Mouse (Mus musculus) megakaryocyte, embryonic 14.5 days (primary cell): Measurements from ENCODE around the gene Pno1. TPM values are rescaled to one million over a fixed set of nuclear protein-coding genes. Genes with fewer than 3 reads are reported as not detected.
"Not testable (repeated sequence)": the region's sequence is repeated elsewhere in the genome, so short reads cannot be mapped to it uniquely, and the experiment has no call there.

Source experiments
- H3K27me3 ChIP-seq: replicated peaks from 2 replicates; pipeline ENCODE3; 2012; ENCODE audit warnings: inconsistent platforms
- H3K36me3 ChIP-seq: replicated peaks from 2 replicates; pipeline ENCODE3; 2012; ENCODE audit warnings: low read length, inconsistent platforms, mixed read lengths
- H3K4me1 ChIP-seq: 2 replicates; pipeline ENCODE4 v1.6.1; 2012; ENCODE audit warnings: inconsistent platforms
- H3K4me3 ChIP-seq: replicated peaks from 2 replicates; pipeline ENCODE3; 2012; ENCODE audit warnings: moderate library complexity, mild to moderate bottlenecking, inconsistent platforms
- H3K9me3 ChIP-seq: 2 replicates; pipeline ENCODE4 v1.6.1; 2012; ENCODE audit warnings: inconsistent platforms
- FLI1 ChIP-seq: IDR thresholded peaks from 2 replicates; pipeline ENCODE4 v1.6.1; 2012; ENCODE audit warnings: low read length, inconsistent platforms, mixed read lengths
- GATA1 ChIP-seq: IDR thresholded peaks from 3 replicates; pipeline ENCODE4 v1.6.1; 2012; ENCODE audit warnings: mixed read lengths, low read length, inconsistent platforms, borderline replicate concordance
- polyA plus RNA-seq: library from polyadenylated mRNA; stranded (reverse); fragments of >175 nt; gene quantifications from 2 replicates; pipeline ENCODE4 v1.2.3, GENCODE M21; 2012; ENCODE audit warnings: low replicate concordance; ENCODE audit not compliant: insufficient read depth

Pno1 gene
- 1.1 and 21.3 TPM in 2 replicates for polyA plus RNA-seq

DNA sequence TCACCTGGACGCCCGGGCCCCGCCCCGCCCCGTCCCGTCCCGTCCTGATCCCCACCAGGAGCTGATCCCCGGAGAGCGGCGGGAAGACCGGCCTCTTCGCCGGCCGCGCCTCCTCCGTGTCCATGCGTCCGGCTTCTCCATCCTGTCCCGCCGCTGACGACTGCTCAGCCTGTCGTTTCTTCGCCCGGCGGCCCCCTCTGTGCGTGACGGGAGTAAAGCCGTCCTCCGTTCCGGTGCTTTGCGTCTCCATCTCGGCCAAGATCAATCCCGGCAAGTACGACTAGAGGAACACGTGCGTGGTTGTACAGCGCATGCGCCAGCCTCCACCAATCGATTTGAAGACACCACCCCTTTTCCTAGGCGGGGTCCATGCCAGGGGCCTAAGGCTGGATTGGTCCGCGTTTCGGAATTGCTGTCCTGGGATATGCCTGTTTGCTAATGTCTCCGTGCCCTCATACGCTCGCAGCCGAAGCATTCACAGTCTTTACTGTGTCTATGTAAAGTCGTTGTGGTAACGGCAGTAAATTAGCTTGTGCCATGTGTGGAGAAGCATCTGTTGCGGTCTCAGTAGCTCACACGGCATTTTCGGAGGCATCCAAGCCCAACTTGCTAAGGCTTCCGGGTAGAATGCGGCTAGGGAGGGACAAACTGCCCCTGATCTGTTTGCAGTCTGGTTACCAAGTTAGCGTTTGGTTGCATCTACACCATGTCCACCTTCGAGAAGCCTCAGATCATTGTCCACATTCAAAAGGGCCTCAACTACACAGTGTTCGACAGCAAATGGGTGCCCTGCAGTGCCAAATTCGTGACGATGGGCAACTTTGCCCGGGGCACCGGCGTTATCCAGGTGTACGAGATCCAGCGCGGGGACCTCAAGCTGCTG, at the start of gene Pno1:
TSS of gene Pno1 (minus strand) at position 311 of the 883 bp plus-strand sequence.
- Histone ChIP-seq H3K36me3 (peaks cover 43% of the 10 kb centered on the region), H3K4me1 (peaks cover 47% of the 10 kb centered on the region), H3K27me3 (no peaks in the 10 kb centered on the region), H3K4me3 (peak within 1 kb of the TSS; percentile 97), H3K9me3 (no peaks in the 10 kb centered on the region)
- TF ChIP-seq GATA1 (no peak), FLI1 (no peak)

DNA sequence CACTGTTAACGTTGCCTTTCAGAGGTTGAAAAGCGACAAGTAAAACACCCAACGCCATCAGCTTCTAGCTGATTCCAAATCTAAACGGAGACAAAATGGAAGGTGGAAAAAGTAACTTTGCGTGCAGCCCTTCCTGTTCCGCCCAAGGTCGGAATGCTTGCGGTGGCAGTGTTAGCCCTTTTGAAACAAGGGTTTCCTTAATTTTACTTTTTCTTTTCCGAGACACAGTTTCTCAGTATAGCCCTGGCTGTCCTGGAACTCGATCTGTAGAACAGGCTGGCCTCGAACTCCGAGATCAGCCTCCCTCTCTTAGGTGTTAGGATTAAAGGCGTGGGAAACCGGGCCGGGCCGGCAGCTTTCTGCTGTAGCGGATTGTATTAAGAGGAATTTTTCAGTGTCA, 46.5 kb upstream of the Pno1 start:
- TF ChIP-seq FLI1 = no peak
- TF ChIP-seq GATA1 = no peak

DNA sequence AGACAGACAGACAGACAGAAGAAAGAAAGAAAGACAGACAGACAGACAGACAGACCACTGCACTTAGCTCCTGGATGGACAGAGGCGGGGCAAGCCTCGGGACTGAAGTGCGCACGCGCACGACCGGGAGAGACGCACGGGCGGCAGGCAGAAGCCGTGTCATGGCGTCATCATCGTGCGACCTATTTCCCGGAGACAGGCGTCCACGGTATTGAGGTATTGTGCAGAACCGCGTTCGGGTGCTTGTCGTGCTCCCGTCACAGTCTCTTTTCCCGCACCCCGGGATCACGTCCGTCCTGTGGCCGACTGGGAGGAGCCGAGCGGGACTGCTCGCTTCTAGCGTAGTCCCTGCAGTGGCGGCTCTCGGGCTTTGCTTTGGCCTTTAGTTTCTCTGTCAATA, 46.1 kb upstream of the Pno1 start, which contains the start of gene C1d:
TSS of gene C1d (plus strand) at position 137 of the 400 bp plus-strand sequence.
- Histone ChIP-seq H3K36me3 (peaks cover 8% of the 10 kb centered on the region), H3K4me3 (peak within 1 kb of the TSS; percentile 95), H3K4me1 (peaks cover 29% of the 10 kb centered on the region), H3K9me3 (no peaks in the 10 kb centered on the region), H3K27me3 (no peaks in the 10 kb centered on the region)
- no peak for TF ChIP-seq FLI1
- no peak for TF ChIP-seq GATA1

More for the DNA sequence above, 46.5 kb upstream of the Pno1 start:
- H3K4me3 ChIP-seq = peak overlapping the region; percentile 95
- no peaks in the 10 kb centered on the region for H3K9me3 ChIP-seq
- H3K36me3 ChIP-seq = peaks cover 12% of the 10 kb centered on the region
- H3K27me3 ChIP-seq = no peaks in the 10 kb centered on the region
- peaks cover 29% of the 10 kb centered on the region for H3K4me1 ChIP-seq

DNA sequence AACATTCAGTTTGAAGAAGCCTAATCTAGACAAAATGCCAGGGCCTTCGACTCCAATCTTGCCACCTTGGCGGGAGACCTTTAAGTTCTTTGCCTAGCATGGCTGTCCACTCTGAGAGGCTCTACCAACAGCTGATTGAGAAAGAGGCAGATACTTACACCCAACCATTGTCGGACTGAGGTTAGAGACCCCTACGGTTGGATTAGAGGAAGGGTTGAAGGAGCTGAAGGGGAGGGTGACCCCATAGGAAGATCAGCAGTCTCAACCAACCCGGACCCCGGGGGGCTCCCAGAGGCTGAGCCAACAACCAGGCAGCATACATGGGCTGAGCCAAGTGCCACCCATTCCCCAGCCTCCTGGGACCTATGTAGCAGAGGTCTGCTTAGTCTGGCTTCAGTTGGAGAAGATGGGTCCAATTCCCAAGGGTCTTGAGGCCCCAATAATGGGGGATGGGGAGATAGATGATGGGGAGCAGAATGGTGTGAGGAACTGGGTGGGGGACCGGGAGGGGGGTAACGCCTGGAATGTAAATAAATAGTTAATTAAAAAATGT, 45.5 kb upstream of the Pno1 start:
- H3K4me1 ChIP-seq = peaks cover 29% of the 10 kb centered on the region
- H3K36me3 ChIP-seq = peaks cover 4% of the 10 kb centered on the region
- H3K27me3 ChIP-seq = no peaks in the 10 kb centered on the region
- H3K4me3 ChIP-seq = peak overlapping the region; percentile 95
- TF ChIP-seq GATA1 (no peak), FLI1 (no peak)
- H3K9me3 ChIP-seq = no peaks in the 10 kb centered on the region

- no peaks in the 10 kb centered on the region for H3K9me3 ChIP-seq
- no peak overlapping the region for H3K4me3 ChIP-seq
- peaks cover 4% of the 10 kb centered on the region for H3K36me3 ChIP-seq
- peaks cover 11% of the 10 kb centered on the region for H3K4me1 ChIP-seq
- TF ChIP-seq GATA1 (no peak), FLI1 (no peak)
- no peaks in the 10 kb centered on the region for H3K27me3 ChIP-seq
Observed at GRCm38 (mm10) chr11:17248715-17249114, 37.3 kb upstream of the Pno1 start.

DNA sequence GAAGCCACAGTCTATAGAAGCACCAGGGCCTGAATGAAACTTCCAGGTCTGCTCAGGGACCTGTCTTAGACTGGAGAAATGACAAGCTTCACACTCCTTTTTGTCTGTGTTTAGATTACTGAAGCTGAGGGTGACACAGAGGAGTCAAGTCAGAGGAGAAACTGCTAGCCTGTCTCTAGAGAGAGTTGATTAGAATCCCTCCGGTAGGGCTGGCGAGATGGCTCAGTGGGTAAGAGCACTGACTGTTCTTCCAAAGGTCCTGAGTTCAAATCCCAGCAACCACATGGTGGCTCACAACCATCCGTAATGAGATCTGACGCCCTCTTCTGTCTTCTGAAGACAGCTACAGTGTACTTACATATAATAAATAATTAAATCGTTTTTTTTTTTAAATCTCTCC, 27.2 kb upstream of the Pno1 start:
- not testable (repeated sequence) for H3K27me3 ChIP-seq, H3K9me3 ChIP-seq
- H3K36me3 ChIP-seq = peaks cover 21% of the 10 kb centered on the region

DNA sequence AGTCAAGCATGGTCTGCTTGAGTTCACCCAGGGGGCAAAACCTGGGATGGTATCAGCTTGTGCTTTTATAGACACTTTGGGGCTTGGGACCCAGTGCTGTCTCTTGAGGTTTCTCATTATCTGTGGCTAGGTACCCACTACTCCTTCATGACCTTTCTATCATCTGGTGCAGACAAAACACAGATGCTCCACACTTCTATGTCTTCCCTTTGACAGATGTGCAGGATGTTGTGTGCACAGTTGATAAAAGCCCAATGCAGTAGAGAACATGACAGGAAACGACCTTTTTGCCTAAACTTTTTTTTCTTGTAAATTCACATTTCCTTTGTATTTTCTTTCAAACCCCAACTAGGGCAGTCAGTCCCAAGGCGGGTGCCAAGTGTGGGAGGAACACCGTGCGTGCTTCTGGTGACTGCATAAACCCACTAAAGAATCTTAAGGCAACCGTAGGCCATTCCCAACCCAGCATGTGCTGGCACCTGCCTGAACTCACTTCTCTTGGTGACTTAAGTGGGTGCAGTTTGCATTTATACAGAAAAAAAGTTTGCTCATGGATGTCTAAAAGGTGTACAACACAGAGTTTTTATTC, 25.2 kb upstream of the Pno1 start:
- peak; percentile 17; the same call in 1 of the 3 replicates for TF ChIP-seq GATA1
- no peak for TF ChIP-seq FLI1
- H3K4me3 ChIP-seq = peak overlapping the region; percentile 71
- peaks cover 51% of the 10 kb centered on the region for H3K4me1 ChIP-seq
- no peaks in the 10 kb centered on the region for H3K9me3 ChIP-seq
- peaks cover 39% of the 10 kb centered on the region for H3K36me3 ChIP-seq
- no peaks in the 10 kb centered on the region for H3K27me3 ChIP-seq

More for the DNA sequence above, 27.2 kb upstream of the Pno1 start:
- peaks cover 43% of the 10 kb centered on the region for H3K4me1 ChIP-seq
- not testable (repeated sequence) for H3K4me3 ChIP-seq

DNA sequence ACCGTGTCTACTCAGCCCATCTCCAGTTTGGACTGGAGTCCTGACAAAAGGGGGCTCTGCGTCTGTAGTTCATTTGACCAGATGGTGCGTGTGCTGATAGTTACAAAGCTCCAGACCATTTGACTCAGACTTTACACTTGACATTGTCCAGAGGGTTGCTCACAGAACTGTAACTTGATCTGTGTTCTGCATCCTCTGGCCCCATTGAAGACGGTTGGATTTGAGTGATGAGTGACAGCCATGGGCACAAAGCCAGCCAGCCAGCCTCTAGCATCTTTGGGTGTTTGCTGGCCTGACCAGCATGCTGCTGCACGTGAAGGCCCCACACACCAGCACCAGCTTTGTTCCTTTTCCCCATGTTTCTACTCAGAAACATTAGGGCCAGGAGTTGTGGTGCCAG, 21.4 kb upstream of the Pno1 start:
- TF ChIP-seq FLI1 (no peak), GATA1 (no peak)
- no peaks in the 10 kb centered on the region for H3K27me3 ChIP-seq
- H3K4me1 ChIP-seq = peaks cover 42% of the 10 kb centered on the region
- no peak overlapping the region for H3K4me3 ChIP-seq
- H3K9me3 ChIP-seq = no peaks in the 10 kb centered on the region
- peaks cover 68% of the 10 kb centered on the region for H3K36me3 ChIP-seq

DNA sequence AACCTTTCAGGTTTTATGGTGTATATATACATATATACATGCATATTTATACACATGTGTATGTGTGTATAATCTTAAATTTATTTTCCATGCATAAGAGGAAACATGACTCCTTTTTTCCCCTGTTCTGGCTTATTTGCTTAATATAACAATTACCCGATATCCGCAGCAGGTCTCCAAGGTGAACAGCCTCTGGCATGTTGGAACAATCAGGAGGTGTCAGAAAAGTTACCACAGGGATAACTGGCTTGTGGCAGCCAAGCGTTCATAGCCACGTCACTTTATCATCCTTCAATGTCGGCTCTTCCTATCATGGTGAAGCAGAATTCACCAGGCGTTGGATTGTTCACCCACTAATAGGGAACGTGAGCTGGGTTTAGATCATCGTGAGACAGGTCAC, 9.8 kb upstream of the Pno1 start:
- Histone ChIP-seq H3K4me1 (peaks cover 5% of the 10 kb centered on the region; the same call in 1 of the 2 replicates), H3K36me3 (peaks cover 74% of the 10 kb centered on the region), H3K9me3 (no peaks in the 10 kb centered on the region), H3K4me3 (no peak overlapping the region), H3K27me3 (no peaks in the 10 kb centered on the region)
- no peak for TF ChIP-seq FLI1

GRCm38 (mm10) chr11:17215475-17215874, 4.1 kb upstream of the Pno1 start:
- TF ChIP-seq FLI1 = no peak
- no peak for TF ChIP-seq GATA1
- H3K4me1 ChIP-seq = peaks cover 38% of the 10 kb centered on the region
- no peaks in the 10 kb centered on the region for H3K9me3 ChIP-seq
- no peaks in the 10 kb centered on the region for H3K27me3 ChIP-seq
- H3K36me3 ChIP-seq = peaks cover 34% of the 10 kb centered on the region
- H3K4me3 ChIP-seq = no peak overlapping the region
